Mouse (Mus musculus) Muller cell, postnatal 12 days (primary cell): ENCODE data around the gene Dnah11.

Experiments
- DNase-seq: peaks from one replicate; pipeline ENCODE4 v3.0.0-alpha.2; 2015; ENCODE audit errors: inconsistent ontology term

The Dnah11 gene

DNA sequence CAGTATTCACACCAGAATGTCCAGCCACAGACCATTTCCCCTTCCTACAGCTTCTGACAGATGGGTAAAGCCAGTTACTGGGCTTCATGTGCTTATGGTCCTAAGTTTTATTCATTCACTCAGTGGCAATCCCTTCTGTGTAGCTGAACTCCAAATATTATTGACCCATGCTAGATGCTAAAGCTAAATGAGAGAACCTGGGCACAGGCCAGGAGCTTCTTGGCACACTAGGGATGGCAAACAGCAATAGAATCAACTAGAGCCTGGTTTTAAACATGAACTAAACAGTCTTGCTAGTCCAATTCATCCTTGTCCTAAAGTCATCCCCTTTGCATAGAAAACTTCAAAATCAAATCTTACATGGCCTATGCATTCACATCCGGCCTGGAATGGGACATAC, 113.6 kb downstream of the Dnah11 start:
- no peak for DNase-seq

DNA sequence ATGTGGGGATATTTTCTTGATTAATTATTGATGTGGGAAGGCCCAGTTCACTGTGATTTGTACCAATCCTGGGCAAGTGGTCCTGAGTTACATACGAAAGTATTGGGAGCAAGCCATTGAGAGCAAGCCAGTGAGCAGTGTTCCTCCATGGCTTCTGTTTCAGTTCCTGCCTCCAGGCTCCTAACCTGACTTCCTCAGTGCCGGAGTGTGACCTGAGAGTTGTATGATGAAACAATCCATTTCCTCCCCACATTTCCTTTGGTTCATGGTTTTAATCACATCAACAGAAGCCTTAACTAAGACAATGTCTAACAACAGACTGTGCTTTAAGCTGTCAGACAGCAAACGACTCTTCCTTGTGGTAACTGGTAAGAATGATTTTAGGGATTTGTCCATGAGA, 114.0 kb downstream of the Dnah11 start:
- DNase-seq, result no peak

DNA sequence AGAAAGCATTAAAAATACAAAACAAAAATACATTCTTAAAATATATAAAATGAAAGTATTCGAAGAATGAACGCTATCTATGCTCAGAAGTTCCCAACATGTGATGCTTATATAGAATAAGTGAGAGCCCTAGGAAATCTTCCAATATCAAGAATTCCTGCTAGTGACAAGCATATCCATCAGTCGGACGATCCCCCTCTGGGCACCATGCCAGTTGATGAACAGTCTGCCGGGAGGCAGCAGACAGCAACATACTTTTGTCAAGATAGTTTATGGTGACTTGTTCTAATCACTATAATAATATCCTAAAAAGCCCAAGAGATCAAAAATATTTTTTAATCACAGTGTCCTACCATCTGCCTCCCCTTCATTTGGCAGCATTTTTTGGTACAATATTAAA, 114.7 kb downstream of the Dnah11 start:
- DNase-seq, result no peak

DNA sequence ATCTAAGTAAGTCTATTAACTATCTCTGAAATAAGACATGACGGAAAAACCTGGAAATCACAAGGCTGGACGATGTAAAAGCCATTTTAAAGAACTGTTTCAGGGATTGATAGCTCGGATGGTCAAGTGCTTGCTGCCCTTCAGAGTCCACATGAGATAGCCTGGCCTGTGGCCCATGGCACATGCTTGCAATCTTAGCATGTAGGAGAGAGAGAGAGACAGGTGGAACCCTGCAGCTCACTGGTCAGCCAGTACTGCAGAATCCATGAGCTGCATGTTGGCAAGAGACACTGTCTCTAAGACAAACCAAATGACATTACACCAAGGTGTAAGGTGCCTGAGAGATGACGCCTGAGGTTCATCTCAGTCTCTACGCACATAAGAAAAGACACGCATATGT, 118.4 kb downstream of the Dnah11 start:
- no peak for DNase-seq

DNA sequence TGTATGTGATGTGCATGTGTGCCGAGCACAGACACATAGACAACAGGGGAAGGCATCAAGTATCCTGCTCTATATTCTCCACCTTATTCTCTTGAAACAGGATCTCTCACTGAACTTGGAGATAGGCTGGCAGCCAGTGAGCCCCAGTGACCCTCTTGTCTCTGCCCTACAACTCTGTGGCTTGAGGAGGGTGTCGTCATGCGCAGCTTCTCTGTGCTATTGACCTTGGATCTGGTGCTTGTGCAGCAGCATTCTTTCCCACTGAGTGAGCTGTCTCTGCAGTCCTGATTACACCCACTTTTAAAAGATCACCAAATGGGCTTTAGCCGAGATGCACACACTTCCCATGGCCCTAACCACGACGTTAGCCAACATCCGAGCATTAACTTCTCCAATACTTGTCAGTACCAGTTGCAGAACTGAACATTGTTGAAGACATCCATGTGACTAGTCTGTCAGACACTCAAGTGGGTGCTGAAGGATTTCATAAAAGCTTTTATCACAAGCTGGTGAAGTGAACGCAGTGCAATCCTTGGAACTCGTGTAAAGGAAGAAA, 120.3 kb downstream of the Dnah11 start:
- DNase-seq, result no peak

DNA sequence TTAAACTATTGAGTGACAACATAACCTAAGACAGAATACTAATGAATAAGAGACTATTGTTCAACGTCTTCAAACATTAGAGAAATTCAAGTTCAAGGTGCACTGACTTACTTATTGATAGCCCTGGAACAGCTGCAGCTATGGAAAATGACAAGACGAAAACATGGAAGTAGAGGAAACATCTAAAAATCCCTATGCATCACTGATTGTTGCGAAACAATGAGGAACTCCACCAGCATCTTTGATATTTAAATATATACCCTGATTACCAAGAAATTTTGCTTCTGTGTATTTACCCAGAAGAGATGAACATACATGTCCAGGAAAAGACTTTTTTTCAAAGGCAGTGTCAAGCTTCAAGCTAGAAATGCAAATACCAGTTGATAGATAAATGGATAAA, 122.0 kb downstream of the Dnah11 start:
- no peak for DNase-seq

DNA sequence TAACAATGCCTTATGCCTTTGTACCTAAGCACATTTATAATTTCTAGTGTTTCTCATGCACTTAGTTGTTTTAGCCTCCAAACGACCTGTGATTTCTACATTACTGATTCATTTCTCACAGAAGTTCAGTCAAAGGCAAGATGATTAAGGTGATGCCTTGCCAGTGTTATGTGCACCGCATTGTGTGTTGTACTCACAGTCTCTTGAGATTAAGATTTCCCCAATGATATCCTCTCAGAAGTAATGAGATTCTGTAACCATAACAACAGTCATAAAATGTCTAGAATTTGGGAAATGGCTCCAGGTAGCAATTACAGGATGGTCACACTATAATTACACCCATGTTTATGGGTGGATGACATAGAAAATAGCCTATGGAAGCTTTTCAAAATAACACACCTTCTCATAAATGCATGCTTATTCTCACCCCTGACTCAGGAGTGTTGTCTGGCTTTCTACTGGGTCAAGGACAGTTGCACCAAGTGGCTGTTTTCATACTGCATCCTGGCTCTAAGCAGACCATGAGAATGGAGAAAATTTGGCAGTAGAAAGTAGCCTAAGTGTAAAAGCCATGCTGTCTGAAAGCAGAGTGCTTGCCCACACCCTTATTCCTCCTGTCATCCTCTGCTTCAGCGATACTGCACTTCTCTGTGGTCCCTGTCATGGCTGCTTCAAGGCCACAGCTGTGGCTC, 126.5 kb downstream of the Dnah11 start:
- DNase-seq, result no peak

DNA sequence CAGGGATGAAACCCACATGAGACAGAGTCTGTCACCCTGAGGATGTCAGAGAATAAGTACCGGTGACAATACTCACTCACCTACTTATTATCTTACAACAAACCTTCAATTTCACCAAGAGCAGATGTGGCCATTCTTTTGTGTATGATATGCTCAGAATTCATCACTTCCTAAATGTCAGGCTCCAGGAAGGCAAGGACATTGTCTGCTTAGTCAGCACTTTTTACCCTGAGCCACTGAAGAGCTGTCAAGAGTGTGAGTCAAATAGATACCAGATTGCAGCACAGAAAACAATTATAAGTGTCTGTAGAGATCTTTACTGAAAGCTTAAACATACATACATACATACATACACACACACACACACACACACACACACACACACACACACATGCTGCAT, 127.2 kb downstream of the Dnah11 start:
- DNase-seq, result no peak

DNA sequence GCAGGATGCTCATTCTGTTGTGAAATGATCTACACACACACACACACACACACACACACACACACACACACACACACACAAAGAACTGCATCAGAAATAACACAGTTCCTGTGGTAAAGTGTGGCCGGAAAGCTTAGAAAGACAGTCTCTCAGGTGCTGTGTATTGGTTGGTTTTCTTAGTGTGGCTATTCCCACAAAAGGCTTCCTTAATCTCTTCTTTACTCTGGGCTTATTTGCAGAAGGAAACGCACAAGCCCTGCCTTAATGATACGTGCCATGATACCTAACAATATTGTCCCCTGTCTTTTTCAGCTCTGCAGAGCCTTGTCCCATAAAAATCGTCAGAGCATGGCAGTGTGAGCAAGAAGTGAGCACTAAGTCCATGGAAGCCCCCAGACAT, 130.1 kb downstream of the Dnah11 start:
- DNase-seq, result no peak

DNA sequence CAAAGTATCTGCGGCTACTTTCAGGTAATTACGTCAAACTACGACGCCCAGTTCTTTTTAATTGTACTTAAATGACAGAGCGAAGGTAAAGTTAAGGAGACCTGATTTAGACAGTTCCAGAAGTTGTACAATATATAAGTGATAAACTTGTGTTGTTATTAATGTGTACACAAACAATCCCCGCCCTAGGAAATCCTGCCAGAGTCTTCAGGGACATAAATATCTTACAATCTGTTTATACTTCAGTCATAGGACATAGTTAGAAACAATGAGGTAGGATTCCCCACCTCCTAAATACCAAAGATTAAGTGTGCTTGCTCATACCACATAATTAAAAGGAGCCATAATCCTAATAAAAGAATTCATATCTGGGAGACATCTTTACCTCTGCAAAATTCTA, 136.5 kb downstream of the Dnah11 start:
- no peak for DNase-seq

DNA sequence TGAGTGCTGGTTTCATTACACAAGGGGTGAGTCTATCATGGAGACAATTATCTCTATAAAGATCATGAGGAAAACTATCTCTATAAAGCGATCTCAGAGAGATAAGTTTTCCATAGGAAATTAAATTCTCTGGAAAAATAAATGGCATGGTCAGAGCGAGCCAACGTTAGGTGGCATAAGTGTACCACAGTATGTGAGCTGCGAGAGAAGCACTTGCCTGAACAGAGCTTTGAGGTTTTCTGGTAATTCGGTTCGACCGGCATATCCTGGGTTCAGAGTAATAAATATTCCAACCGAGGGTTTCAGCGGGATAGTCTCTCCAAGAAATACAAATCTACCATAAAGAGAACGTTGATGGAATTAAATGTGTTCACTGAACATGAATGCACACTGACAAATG, 142.0 kb downstream of the Dnah11 start:
- DNase-seq, result no peak

DNA sequence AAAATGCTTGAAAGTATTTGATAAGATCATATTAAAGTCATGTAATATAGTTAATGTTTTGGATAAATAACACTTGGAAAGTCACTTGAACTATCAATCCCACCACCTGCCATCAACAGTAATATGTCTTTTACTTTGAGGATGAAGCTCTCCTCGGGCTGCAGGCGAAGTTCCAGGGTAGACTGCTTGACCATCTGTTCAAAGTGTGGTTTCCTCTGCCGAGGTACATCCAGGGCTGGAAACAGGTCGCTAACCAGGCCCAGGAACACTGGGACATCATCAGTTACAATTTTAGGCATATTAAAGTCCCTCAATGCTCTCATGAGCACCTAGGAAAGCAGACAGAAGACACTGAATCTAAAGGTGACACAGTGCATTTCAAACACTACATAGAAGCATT, 153.5 kb downstream of the Dnah11 start:
- DNase-seq, result no peak

DNA sequence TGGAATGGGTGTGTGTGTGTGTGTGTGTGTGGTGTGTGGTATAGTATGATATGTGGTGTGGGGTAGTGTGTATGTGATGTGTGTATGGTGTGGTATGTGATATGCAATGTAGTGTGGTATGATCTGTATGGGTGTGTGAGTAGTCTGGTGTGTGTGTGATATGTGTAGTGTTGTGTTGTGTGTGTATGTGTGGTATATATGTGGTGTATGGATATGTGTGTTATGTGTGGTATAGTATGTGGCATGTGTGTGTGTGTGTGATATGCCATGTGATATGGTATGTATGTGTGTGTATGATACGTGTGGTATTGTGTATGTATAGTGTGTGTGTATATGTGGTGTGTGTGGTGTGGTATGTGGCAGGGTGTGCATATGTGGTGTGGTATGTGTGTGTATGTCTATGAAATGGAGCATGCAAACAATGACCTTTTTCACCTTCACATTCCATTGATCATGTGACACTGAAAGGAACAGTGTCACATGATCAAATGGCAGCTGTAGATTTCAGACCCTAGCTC, 155.7 kb downstream of the Dnah11 start:
- DNase-seq, result no peak

DNA sequence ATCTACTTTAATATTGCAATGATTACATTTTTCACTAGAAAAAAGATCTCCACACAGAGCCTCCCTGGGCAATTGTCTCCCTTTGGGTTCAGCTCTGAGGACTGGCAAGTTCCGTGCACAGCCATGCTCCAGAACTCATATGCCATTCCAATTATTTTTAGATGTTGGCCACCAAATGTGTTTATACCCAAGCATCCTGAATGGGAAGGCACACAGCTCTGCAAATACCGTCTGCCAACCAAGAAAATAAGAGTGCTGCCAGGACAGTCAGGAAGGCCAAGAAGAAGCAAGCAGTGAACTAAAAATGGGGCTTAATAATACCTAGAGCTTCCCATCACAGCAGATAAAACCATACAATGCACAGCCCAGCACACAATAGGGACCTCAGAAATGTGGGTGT, 156.6 kb downstream of the Dnah11 start:
- DNase-seq, result no peak

DNA sequence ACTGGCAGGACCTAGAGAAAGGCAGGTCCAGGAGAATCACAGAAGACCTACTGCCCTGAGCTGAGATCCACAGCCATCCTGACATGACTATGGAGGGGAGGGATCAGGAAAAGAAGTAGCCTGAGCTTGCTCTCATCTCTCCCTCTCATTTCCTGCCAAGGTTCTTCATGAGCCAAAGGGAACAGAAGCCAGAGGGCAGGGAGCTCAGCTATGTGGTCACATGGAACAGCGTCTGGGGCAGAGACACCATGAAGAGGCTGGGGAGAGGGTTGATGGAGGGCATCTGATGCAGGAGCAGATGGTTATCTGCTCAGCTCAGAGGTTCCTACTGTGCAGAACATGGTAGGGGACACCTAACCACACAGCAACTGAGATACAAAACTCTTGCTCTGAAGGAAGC, 163.9 kb downstream of the Dnah11 start:
- no peak for DNase-seq

DNA sequence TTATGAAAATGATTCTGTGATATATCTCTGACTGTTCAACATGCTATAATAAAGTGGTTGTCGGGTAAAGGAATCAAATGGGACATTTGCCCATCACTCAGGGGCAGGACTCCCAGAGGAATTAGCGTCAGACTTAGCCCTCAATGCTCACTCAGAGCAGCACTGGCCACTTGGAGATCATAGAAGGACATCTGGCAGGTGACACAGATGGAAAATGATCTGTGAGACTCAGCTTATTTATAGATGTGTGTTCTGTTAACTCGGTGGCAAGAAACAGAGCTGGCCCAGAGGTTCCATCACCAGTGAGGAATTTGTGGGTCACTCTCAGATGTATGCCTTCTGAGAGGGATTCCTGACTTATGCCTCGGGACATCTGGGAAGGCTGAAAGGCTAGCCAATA, 173.1 kb downstream of the Dnah11 start:
- no peak for DNase-seq

DNA sequence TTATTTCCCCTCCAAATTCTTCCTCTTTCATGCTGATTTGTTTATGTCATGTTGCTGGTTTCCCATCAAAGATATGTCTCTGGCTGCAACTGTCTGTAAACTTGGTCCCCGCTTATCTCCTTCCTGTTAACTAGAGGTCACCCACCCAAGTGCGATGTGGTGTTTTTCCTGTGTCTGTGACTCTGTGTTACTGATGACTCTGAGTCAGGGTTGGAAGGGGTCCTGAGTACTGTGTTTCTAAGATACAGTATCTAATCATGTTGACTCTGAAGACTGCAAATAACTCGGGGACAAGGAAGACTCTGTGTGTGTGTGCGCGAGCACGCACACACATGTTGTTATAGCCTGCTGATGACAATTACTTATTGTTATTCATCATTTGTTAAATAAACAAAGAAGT, 179.9 kb downstream of the Dnah11 start:
- DNase-seq, result no peak

DNA sequence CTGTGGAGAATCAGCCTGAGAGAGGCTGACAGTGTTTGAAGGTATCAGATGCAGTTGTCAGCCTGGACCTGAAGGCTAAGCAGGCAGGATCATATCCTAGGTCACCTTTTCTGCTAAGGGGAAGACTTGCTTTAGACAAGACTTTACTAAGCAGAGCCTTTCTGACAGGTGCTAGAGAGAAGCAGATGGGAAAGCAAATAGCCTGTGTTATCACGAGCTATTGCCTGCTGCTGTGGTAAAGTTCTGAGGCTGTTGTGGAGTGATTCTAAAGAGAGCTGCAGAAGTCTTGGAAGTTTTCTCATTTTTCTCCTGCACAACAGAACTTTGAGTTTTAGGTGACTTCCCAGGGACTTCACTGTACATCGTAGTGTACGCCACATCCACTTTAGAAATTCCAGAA, 185.0 kb downstream of the Dnah11 start:
- DNase-seq, result no peak

DNA sequence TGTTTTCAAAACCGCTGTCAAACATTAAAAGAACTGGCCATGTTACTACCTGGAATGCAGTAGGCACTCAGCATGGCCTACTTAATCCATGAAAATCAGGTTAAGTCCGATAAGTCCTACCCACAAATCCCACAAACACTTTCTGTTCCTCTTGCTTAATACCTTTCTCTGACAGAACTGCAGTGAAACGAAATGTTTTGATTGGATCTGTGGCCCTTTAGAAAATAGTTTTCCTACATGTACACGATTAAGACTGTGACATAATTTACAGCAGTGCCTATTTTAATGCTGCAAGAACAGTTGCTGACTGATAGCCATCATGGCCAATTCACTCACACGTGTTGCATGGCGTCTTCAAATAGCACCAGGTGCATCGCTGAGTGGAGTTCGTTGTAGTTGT, 186.9 kb downstream of the Dnah11 start:
- no peak for DNase-seq

DNA sequence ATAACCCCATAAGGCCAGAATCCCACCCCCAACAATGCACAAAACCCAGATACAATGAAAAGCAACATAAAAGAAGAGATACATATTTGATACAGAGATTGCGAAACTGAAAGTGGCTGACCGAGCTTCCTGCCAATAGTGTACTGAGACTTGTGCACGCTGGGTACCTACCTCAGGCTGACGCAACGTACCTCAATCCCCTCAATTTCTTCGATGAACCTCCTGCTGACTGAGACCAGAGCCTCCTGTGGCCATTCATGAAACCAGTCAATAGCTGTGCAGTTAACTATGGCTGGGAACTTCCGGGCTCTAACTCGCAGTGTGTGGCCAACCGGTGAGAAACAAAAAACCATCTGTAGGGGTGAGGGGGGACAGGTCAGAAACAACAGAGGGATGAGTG, 203.9 kb downstream of the Dnah11 start:
- no peak for DNase-seq

DNA sequence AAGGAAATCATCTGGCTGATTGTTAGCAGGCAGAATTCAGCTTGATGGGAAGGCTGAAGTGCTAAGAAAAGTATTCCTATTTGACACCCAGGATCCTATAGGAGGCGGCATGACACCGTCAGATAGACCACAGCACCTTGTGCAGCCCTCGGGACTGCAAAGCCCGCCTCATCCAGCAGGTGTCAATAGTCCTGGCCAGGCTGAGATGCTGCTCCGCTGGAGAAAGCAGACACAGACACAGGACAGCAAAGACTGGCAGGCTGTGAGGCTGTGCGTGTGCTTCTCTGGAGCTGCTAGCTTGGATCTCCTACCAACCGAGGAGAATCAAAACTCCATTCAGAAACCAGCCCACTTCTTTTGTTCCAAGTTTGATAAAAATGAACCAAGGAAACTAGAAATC, 205.3 kb downstream of the Dnah11 start:
- DNase-seq, result peak; percentile 65

DNA sequence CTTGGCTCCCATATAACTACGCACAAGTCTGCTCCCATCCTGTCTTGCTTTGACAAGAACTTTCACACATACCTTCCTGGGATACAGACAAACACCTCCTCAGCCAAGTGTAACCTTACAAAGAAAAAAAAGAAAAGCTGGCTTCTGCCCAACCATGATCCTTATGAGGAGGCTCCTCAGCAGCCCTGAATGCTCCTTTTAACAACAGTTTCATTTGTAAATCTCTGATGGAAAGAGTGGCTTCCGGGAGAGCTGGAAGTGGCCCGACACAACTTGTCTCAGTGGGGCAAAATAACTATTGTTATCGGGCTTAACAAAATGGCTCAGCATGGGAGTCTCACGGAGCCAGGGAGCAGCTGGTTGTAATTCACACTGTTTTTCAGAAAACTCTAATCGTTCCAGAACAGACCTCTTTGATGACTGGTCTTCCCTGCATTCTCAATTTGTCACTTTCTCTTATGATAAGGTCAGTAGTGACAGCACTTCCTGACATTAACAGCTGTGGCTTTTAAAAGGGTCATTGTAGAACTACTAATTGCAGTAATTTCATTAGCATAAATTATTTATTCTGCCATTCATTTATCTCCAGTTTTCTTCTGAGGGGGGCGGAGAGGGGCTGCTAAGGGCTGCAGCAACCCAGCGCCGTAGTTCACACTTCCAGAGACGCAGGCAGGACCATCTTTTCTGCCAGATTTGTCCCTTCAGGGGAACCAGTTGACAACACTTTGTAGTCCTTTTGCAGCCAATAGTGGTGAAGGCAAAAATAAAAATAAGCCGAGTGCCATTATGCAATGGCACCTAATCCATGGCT, 209.6 kb downstream of the Dnah11 start:
- peak; percentile 26 for DNase-seq

DNA sequence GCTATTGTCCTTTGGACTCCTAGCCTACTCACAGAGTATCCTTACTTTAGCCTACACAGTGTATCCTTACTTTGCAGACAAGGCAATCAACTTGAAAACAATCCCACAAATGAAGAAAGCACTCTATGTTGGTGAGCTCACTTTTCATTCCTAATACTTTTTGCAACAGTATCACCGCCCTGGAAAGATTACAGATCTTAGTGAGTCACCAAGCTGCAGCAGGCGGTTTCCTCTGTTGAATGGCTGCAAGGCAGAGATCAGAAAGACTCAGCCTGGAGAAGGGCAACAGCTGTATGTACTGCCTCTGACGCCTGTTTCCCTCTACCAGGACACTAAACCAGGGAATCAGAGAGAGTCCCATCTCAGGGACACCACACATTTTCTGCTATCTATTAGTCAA, 218.5 kb downstream of the Dnah11 start:
- no peak for DNase-seq
